Mouse (Mus musculus) limb, embryonic 14.5 days (tissue): ENCODE measurements around the gene Rnase9. TPM values are rescaled to one million over a fixed set of nuclear protein-coding genes. Genes with fewer than 3 reads are reported as not detected.

Experiments used
- ATAC-seq: fragments of 200-750 bp; cut with Nextera tagmentation; 2 replicates; pipeline ENCODE4 v1.8.0; 2017; ENCODE audit warnings: low read depth, moderate number of reproducible peaks, moderate TSS enrichment; ENCODE audit not compliant: low FRiP score
- DNase-seq: peaks from one replicate; pipeline ENCODE4 v3.0.0-alpha.2; 2015; ENCODE audit warnings: low spot score
- H3K27ac ChIP-seq: fragments of 300-500 bp; sonication (generic); replicated peaks from 2 replicates; pipeline ENCODE4 v1.5.1; 2014; ENCODE audit warnings: low read depth, mild to moderate bottlenecking, low read length, moderate library complexity, mixed read lengths
- H3K27me3 ChIP-seq: fragments of 300-500 bp; sonication (generic); 2 replicates; pipeline ENCODE4 v1.6.1; 2014; ENCODE audit warnings: low read length, mixed read lengths; ENCODE audit not compliant: control insufficient read depth, insufficient read depth
- H3K36me3 ChIP-seq: fragments of 300-500 bp; sonication (generic); 2 replicates; pipeline ENCODE4 v1.6.1; 2014; ENCODE audit warnings: mild to moderate bottlenecking, low read length, moderate library complexity, mixed read lengths; ENCODE audit not compliant: control insufficient read depth, insufficient read depth
- H3K4me1 ChIP-seq: fragments of 300-500 bp; sonication (generic); 2 replicates; pipeline ENCODE4 v1.6.1; 2014; ENCODE audit warnings: antibody characterized with exemption, low read length, mixed read lengths; ENCODE audit not compliant: control insufficient read depth, insufficient read depth
- H3K4me2 ChIP-seq: fragments of 300-500 bp; sonication (generic); replicated peaks from 2 replicates; pipeline ENCODE4 v1.6.1; 2014; ENCODE audit warnings: low read depth, mild to moderate bottlenecking, low read length, moderate library complexity; ENCODE audit not compliant: severe bottlenecking
- H3K4me3 ChIP-seq: fragments of 300-500 bp; sonication (generic); replicated peaks from 2 replicates; pipeline ENCODE4 v1.5.1; 2014; ENCODE audit warnings: low read length
- H3K9ac ChIP-seq: fragments of 300-500 bp; sonication (generic); 2 replicates; pipeline ENCODE4 v1.6.1; 2014; ENCODE audit warnings: mild to moderate bottlenecking, low read depth, low read length, moderate library complexity; ENCODE audit not compliant: severe bottlenecking
- H3K9me3 ChIP-seq: fragments of 300-500 bp; sonication (generic); 2 replicates; pipeline ENCODE4 v1.6.1; 2016; ENCODE audit warnings: low read length; ENCODE audit not compliant: control insufficient read depth
- POLR2A ChIP-seq: fragments of 200-500 bp; IDR thresholded peaks from 2 replicates; pipeline ENCODE4 v1.8.0; 2012; ENCODE audit warnings: inconsistent platforms, mild to moderate bottlenecking, moderate library complexity, borderline replicate concordance; ENCODE audit not compliant: insufficient read depth, insufficient read length; ENCODE audit errors: extremely low read depth
- WGBS: fragments of 180-500 bp; shearing (Covaris S2); extraction: QIAGEN DNeasy Blood & Tissue Kit; methylation state at CpG from one replicate; pipeline ENCODE4 v1.1.7; 2014; 5-methylcytosine and 5-hydroxymethylcytosine counted together
- polyA plus RNA-seq, 2 experiments: library from polyadenylated mRNA; depleted of rRNA in 1 of 2; stranded (reverse) in 1 of 2; unstranded in 1 of 2; fragments of >200 nt; fragmentation: Nextera tagmentation in 1 of 2; extraction: Ambion mirVana in 1 of 2; gene quantifications; 2 replicates each; pipeline versions ENCODE4 v1.2.1 to v1.2.3; 2012 to 2014

The Rnase9 gene
- polyA plus RNA-seq, 2 experiments: not detected

- WGBS: 73% methylated on average over 4 of the region's 4 CpGs
- no peaks in the 10 kb centered on the region for H3K4me1 ChIP-seq
- H3K27me3 ChIP-seq: no peaks in the 10 kb centered on the region
- no peak overlapping the region for H3K4me3 ChIP-seq
- H3K27ac ChIP-seq: no peak overlapping the region
- no peak overlapping the region for H3K9ac ChIP-seq
- H3K36me3 ChIP-seq: no peaks in the 10 kb centered on the region
- no peak for DNase-seq
- ATAC-seq: no peak
- no peak for TF ChIP-seq POLR2A
- H3K4me2 ChIP-seq: no peak overlapping the region
- H3K9me3 ChIP-seq: no peaks in the 10 kb centered on the region
These were observed 32.9 kb downstream of the Rnase9 start for GRCm38 (mm10) chr14:51008781-51009180.

- Histone ChIP-seq H3K4me3 (no peak overlapping the region), H3K4me2 (no peak overlapping the region), H3K9me3 (no peaks in the 10 kb centered on the region), H3K27ac (peak overlapping the region; percentile 67), H3K9ac (no peak overlapping the region), H3K36me3 (no peaks in the 10 kb centered on the region), H3K4me1 (no peaks in the 10 kb centered on the region), H3K27me3 (no peaks in the 10 kb centered on the region)
- peak; percentile 59 for DNase-seq
- ATAC-seq: no peak
- 71% methylated on average over 13 of the region's 13 CpGs for WGBS
- no peak for TF ChIP-seq POLR2A
These were observed 33.6 kb downstream of the Rnase9 start for GRCm38 (mm10) chr14:51007914-51008713.

- Histone ChIP-seq H3K9me3 (no peaks in the 10 kb centered on the region), H3K4me1 (no peaks in the 10 kb centered on the region), H3K27me3 (no peaks in the 10 kb centered on the region), H3K9ac (no peak within 1 kb of the TSS), H3K4me2 (no peak within 1 kb of the TSS), H3K27ac (peak within 1 kb of the TSS; percentile 67), H3K36me3 (no peaks in the 10 kb centered on the region), H3K4me3 (no peak within 1 kb of the TSS)
- WGBS: 54% methylated on average over 8 of the region's 8 CpGs
- TF ChIP-seq POLR2A: no peak
- DNase-seq (peak; percentile 68), ATAC-seq (no peak)
These were observed 34.4 kb downstream of the Rnase9 start, which contains the start of gene Rnase10 for GRCm38 (mm10) chr14:51007152-51007801. Gene Rnase10, plus strand, starts transcription at chr14:51007751.

DNA sequence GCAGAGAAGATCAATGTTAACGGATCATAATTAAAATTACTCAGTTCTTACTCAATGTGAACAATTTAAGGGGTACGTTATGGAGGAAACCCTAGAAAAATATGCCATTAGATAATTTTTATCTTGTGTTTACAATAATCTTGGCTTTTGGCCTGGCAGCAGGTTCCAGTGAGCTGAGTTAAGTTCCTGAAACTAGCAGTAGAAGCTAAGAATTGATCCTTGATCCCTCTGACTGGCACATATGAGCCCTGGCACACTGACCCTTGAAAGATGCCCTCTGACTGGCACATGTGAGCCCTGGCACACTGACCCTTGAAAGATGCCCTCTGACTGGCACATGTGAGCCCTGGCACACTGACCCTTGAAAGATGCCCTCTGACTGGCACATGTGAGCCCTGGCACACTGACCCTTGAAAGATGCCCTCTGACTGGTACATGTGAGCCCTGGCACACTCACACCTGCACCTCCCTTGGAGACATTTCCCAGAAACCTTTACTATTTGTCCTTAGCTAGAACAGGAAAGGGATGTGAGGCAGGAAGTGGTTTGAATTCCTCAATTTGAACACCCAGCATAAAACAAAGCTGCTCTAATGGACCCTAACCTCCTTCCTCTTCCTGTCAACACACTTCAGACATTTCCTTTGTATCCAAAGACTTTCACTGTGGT lies 43.5 kb downstream of the Rnase9 start:
- H3K27me3 ChIP-seq: no peaks in the 10 kb centered on the region
- no peak overlapping the region for H3K4me2 ChIP-seq
- 86% methylated on average over 2 of the region's 2 CpGs for WGBS
- TF ChIP-seq POLR2A: no peak
- no peaks in the 10 kb centered on the region for H3K4me1 ChIP-seq
- H3K27ac ChIP-seq: no peak overlapping the region
- ATAC-seq (no peak), DNase-seq (no peak)
- no peaks in the 10 kb centered on the region for H3K36me3 ChIP-seq
- H3K4me3 ChIP-seq: no peak overlapping the region
- no peaks in the 10 kb centered on the region for H3K9me3 ChIP-seq
- H3K9ac ChIP-seq: no peak overlapping the region

DNA sequence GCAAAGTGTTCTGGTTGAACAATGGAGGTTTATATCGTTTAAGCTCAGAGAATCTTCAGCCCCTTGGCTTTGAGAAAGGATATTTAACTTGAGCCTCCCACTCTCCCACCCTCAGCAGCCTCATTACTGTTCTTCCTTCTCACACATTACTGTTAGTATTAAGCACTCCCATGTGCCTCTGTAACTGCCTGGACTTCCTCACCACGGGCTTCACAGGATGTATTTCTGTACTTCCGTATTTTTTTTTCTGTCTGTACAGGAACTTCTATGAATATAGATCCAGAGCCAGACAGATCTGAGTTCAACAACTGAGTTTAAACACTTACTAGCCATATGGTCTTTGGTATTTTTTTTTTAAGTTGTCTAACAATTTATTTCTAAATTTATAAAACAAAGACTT lies 44.6 kb downstream of the Rnase9 start:
- 49% methylated on average over 3 of the region's 3 CpGs for WGBS
- H3K27me3 ChIP-seq: no peaks in the 10 kb centered on the region

More for the DNA sequence above, 44.6 kb downstream of the Rnase9 start:
- H3K4me3 ChIP-seq: no peak overlapping the region
- DNase-seq (no peak), ATAC-seq (no peak)
- H3K36me3 ChIP-seq: no peaks in the 10 kb centered on the region
- TF ChIP-seq POLR2A: no peak
- no peak overlapping the region for H3K27ac ChIP-seq
- H3K4me1 ChIP-seq: no peaks in the 10 kb centered on the region
- H3K9me3 ChIP-seq: no peaks in the 10 kb centered on the region
- H3K4me2 ChIP-seq: no peak overlapping the region
- H3K9ac ChIP-seq: no peak overlapping the region
